Mouse (Mus musculus) olfactory bulb, adult 2 months (tissue): Measurements from ENCODE around the gene Tmcc2.

Experiments used
- CTCF ChIP-seq: fragments of 200-500 bp; IDR thresholded peaks from 2 replicates; pipeline ENCODE4 v1.5.1; 2012; ENCODE audit warnings: low read depth, mild to moderate bottlenecking, low read length, moderate library complexity; ENCODE audit not compliant: insufficient read depth
- POLR2A ChIP-seq: fragments of 200-500 bp; IDR thresholded peaks from 2 replicates; pipeline ENCODE4 v1.6.1; 2012; ENCODE audit warnings: mild to moderate bottlenecking, low read depth, low read length, moderate library complexity; ENCODE audit not compliant: insufficient read depth

GRCm38 (mm10) chr1:132410657-132411056, 19.6 kb upstream of the Tmcc2 start:
- TF ChIP-seq POLR2A, result no peak
- no peak for TF ChIP-seq CTCF
